Mouse (Mus musculus) liver, adult 2 months (tissue): ENCODE measurements around the gene Fam19a3.

Experiments
- CTCF ChIP-seq: fragments of 200-500 bp; IDR thresholded peaks from 2 replicates; pipeline ENCODE4 v1.5.1; 2011; ENCODE audit warnings: low read depth, low read length, control low read depth
- POLR2A ChIP-seq: fragments of 200-500 bp; IDR thresholded peaks from 2 replicates; pipeline ENCODE4 v1.6.1; 2011; ENCODE audit warnings: low read length, control low read depth; ENCODE audit not compliant: insufficient read depth; ENCODE audit errors: extremely low read depth

GRCm38 (mm10) chr3:104732907-104733306, 48.7 kb downstream of the Fam19a3 start:
- TF ChIP-seq CTCF (no peak), POLR2A (no peak)
